Comparison of ENCODE assay signal across 8 mouse cellular contexts in genomic region chr5:90203168-90203567, GRCm38 (mm10). TPM values are rescaled to one million over a fixed set of nuclear protein-coding genes. Genes with fewer than 3 reads are reported as not detected.
DNase-seq lines count a peak whose midpoint lies in the region; ATAC-seq lines count a peak whose summit lies in the region.

No protein-coding gene starts in this region.

- peak; percentile 52 to 59 for DNase-seq in cerebellum, adult 18-20 months
- peak; percentile 33 for DNase-seq in right cerebral cortex, adult 18-20 months
- DNase-seq in right cerebral cortex, postnatal 4 days: no peak
- DNase-seq in cerebellum, postnatal 25 days: peak; percentile 29 to 67
- peak; percentile 50 for DNase-seq in thymus, postnatal 25 days

- no peak for ATAC-seq in cerebellum, adult (ENCODE audit: insufficient number of reproducible peaks, low FRiP score, low TSS enrichment)
- ATAC-seq in hematopoietic stem cell, adult 5-6 weeks (replicated peaks in 1 of 2; ENCODE audit: insufficient read depth in 1 of 2, low FRiP score in 2 of 2, low TSS enrichment in 1 of 2, low read depth in 1 of 2, poor library complexity in 2 of 2, severe bottlenecking in 2 of 2): peak; percentile 49 to 74; a peak in 1 of 4 replicates
- peak; percentile 74 for ATAC-seq in megakaryocyte, adult 5-6 weeks (ENCODE audit: poor library complexity, severe bottlenecking)

RNA-seq across cellular contexts. Expression of gene Cox18, which starts 20.6 kb away (rescaled TPM):
- total RNA-seq in hematopoietic stem cell, adult 5-6 weeks (2017): 17.4 and 21.8 TPM in 2 replicates
- 13.4 and 19.3 TPM in 2 replicates for total RNA-seq in megakaryocyte, adult 5-6 weeks (2015)
- 4.1 and 7.2 TPM in 2 replicates for total RNA-seq in megakaryocyte, adult 5-6 weeks (2017)
